Mouse (Mus musculus): ENCODE results near the gene Pigo.
A peak's percentile ranks its signal among the peaks of the same experiment; 100 is the strongest.
"Not testable (repeated sequence)": the region's sequence is repeated elsewhere in the genome, so short reads cannot be mapped to it uniquely, and the experiment has no call there.

Pigo gene

GRCm38 (mm10) chr4:43001272-43001671, 24.3 kb downstream of the Pigo start:
- DNase-seq (ENCODE audit: low spot score) = no peak

- DNase-seq (ENCODE audit: low spot score) = peak; percentile 97
Observed at GRCm38 (mm10) chr4:43000141-43000986, 25.3 kb downstream of the Pigo start, which contains the start of gene Vcp. Gene Vcp, minus strand, starts transcription at chr4:43000507.

- no peak for DNase-seq (ENCODE audit: low spot score)
Observed at GRCm38 (mm10) chr4:42999451-43000140, 26.0 kb downstream of the Pigo start.

- no peak for DNase-seq (ENCODE audit: low spot score)
Observed at GRCm38 (mm10) chr4:42998022-42998421, 27.6 kb downstream of the Pigo start.

GRCm38 (mm10) chr4:42988296-42988695, 37.3 kb downstream of the Pigo start:
- DNase-seq (ENCODE audit: low spot score) = no peak

GRCm38 (mm10) chr4:42980467-42980866, 45.2 kb downstream of the Pigo start:
- not testable (repeated sequence) for DNase-seq (ENCODE audit: low spot score)

GRCm38 (mm10) chr4:42978062-42978461, 47.6 kb downstream of the Pigo start:
- no peak for DNase-seq (ENCODE audit: low spot score)

GRCm38 (mm10) chr4:42973868-42974267, 51.8 kb downstream of the Pigo start:
- DNase-seq (ENCODE audit: low spot score) = no peak

GRCm38 (mm10) chr4:42972952-42973351, 52.7 kb downstream of the Pigo start:
- DNase-seq (ENCODE audit: low spot score) = no peak

- DNase-seq (ENCODE audit: low spot score) = no peak
Observed at GRCm38 (mm10) chr4:42969304-42969703, 56.3 kb downstream of the Pigo start, which contains the start of gene 1700022I11Rik. Gene 1700022I11Rik, plus strand, starts transcription at chr4:42969604.
